Mouse (Mus musculus): Measurements from ENCODE around the gene Sppl2b. TPM values are rescaled to one million over a fixed set of nuclear protein-coding genes. Genes with fewer than 3 reads are reported as not detected.

Gene Sppl2b
- polyA plus RNA-seq, 1 experiment from 2014 or later = 23.7 TPM

GRCm38 (mm10) chr10:80841685-80842084 lies 13.4 kb upstream of the Sppl2b start:
- no peak for ATAC-seq (ENCODE audit: insufficient number of reproducible peaks, insufficient read depth, low FRiP score, low read depth)
- H3K27me3 ChIP-seq (ENCODE audit: control insufficient read depth, insufficient read depth, low read length) = peaks cover 46% of the 10 kb centered on the region
- H3K9me3 ChIP-seq (ENCODE audit: control insufficient read depth, low read length) = no peaks in the 10 kb centered on the region
- no peaks in the 10 kb centered on the region for H3K36me3 ChIP-seq (ENCODE audit: control insufficient read depth, insufficient read depth, low read length)
- H3K4me3 ChIP-seq (ENCODE audit: control insufficient read depth in 1 of 2, insufficient read depth in 1 of 2, low read depth in 1 of 2, low read length in 2 of 2) = no peak overlapping the region
- no peak overlapping the region for H3K9ac ChIP-seq (ENCODE audit: low read length)
- H3K27ac ChIP-seq (replicated peaks in 1 of 2; ENCODE audit: control insufficient read depth in 1 of 2, insufficient read depth in 1 of 2, low read depth in 2 of 2, low read length in 2 of 2) = no peak overlapping the region
- WGBS = 88% methylated on average over 2 of the region's 2 CpGs
- peaks cover 15 to 29% of the 10 kb centered on the region in 2 experiments for H3K4me1 ChIP-seq (ENCODE audit: control insufficient read depth in 2 of 2, insufficient read depth in 2 of 2, low read length in 2 of 2)
- H3K4me2 ChIP-seq (ENCODE audit: low read length) = no peak overlapping the region

DNA sequence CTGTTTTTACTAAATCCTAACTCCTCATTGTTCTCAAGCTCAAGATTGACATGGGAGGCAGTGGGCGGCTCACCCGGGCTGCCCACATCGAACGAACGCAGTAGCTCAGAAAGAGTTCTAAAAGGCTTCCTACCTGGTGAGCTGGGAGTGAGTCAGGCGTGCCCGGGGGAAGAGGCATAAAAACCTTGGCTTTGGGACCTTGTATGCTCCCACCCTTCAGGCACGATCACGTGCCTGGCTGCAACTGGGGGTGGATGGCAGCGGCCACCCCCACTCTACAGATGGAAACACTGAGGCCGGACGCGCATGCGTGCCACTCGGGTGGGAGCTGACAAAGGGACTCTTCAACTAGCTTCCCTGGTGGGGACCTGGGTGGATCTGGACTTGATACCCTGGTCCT lies 12.7 kb upstream of the Sppl2b start:
- H3K27ac ChIP-seq (replicated peaks in 1 of 2; ENCODE audit: control insufficient read depth in 1 of 2, insufficient read depth in 1 of 2, low read depth in 2 of 2, low read length in 2 of 2) = no peak overlapping the region
- H3K4me2 ChIP-seq (ENCODE audit: low read length) = no peak overlapping the region
- 79% methylated on average over 15 of the region's 15 CpGs for WGBS
- H3K9me3 ChIP-seq (ENCODE audit: control insufficient read depth, low read length) = no peaks in the 10 kb centered on the region
- no peaks in the 10 kb centered on the region for H3K36me3 ChIP-seq (ENCODE audit: control insufficient read depth, insufficient read depth, low read length)
- H3K9ac ChIP-seq (ENCODE audit: low read length) = no peak overlapping the region
- peaks cover 42% of the 10 kb centered on the region for H3K27me3 ChIP-seq (ENCODE audit: control insufficient read depth, insufficient read depth, low read length)
- no peak overlapping the region for H3K4me3 ChIP-seq (ENCODE audit: control insufficient read depth in 1 of 2, insufficient read depth in 1 of 2, low read depth in 1 of 2, low read length in 2 of 2)
- H3K4me1 ChIP-seq (ENCODE audit: control insufficient read depth in 2 of 2, insufficient read depth in 2 of 2, low read length in 2 of 2) = peaks cover 9 to 22% of the 10 kb centered on the region in 2 experiments
- no peak for ATAC-seq (ENCODE audit: insufficient number of reproducible peaks, insufficient read depth, low FRiP score, low read depth)

GRCm38 (mm10) chr10:80843087-80843930 lies 11.8 kb upstream of the Sppl2b start:
- 10% methylated on average over 32 of the region's 32 CpGs for WGBS

DNA sequence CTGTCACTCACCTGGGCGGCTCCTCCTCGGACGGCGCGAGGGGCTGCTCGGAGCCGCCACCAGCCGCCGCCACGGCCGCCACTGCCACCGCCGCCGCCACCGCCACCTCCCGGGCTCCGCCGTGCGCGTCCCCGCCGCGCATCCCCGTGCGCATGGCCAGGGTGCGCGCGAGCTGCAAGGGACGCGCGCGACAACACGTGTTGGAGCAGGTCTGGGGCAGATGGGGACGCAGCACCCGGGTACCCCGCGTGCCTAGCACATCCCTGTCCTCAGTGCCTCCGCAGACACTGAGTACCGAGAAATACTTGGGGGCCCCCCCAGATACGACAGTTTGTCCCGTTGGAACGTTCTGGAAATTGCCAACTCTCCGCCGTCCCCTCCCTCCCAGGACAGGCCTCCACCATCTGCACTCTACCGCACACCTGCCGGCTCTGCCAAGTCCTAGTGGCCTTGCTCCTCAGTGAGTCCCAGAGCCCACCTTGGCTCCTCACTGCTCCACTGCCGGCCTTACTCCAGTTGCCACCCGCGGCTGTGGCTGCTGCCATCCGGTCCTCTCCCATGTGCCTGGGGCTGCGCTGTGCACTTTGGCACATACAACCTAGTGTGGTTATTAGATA lies 11.0 kb upstream of the Sppl2b start, which contains the start of gene Lingo3:
TSS of gene Lingo3 (minus strand) at position 109 of the 617 bp plus-strand sequence.
- Histone ChIP-seq H3K4me1 (ENCODE audit: control insufficient read depth in 2 of 2, insufficient read depth in 2 of 2, low read length in 2 of 2) (peaks cover 0 to 9% of the 10 kb centered on the region in 2 experiments; a peak in 2 of 4 replicates), H3K9ac (ENCODE audit: low read length) (peak within 1 kb of the TSS; percentile 74), H3K27ac (replicated peaks in 1 of 2; ENCODE audit: control insufficient read depth in 1 of 2, insufficient read depth in 1 of 2, low read depth in 2 of 2, low read length in 2 of 2) (no peak within 1 kb of the TSS), H3K4me2 (ENCODE audit: low read length) (peak within 1 kb of the TSS; percentile 81), H3K9me3 (ENCODE audit: control insufficient read depth, low read length) (no peaks in the 10 kb centered on the region), H3K4me3 (ENCODE audit: control insufficient read depth in 1 of 2, insufficient read depth in 1 of 2, low read depth in 1 of 2, low read length in 2 of 2) (peak within 1 kb of the TSS; percentile 27 to 47), H3K36me3 (ENCODE audit: control insufficient read depth, insufficient read depth, low read length) (no peaks in the 10 kb centered on the region), H3K27me3 (ENCODE audit: control insufficient read depth, insufficient read depth, low read length) (peaks cover 41% of the 10 kb centered on the region)
- no peak for ATAC-seq (ENCODE audit: insufficient number of reproducible peaks, insufficient read depth, low FRiP score, low read depth)
- 6% methylated on average over 37 of the region's 51 CpGs for WGBS

More at GRCm38 (mm10) chr10:80843087-80843930, 11.8 kb upstream of the Sppl2b start:
- ATAC-seq (ENCODE audit: insufficient number of reproducible peaks, insufficient read depth, low FRiP score, low read depth) = no peak
- Histone ChIP-seq H3K27me3 (ENCODE audit: control insufficient read depth, insufficient read depth, low read length) (peaks cover 41% of the 10 kb centered on the region), H3K27ac (replicated peaks in 1 of 2; ENCODE audit: control insufficient read depth in 1 of 2, insufficient read depth in 1 of 2, low read depth in 2 of 2, low read length in 2 of 2) (no peak overlapping the region), H3K36me3 (ENCODE audit: control insufficient read depth, insufficient read depth, low read length) (no peaks in the 10 kb centered on the region), H3K4me1 (ENCODE audit: control insufficient read depth in 2 of 2, insufficient read depth in 2 of 2, low read length in 2 of 2) (peaks cover 2 to 13% of the 10 kb centered on the region in 2 experiments; a peak in 2 of 4 replicates), H3K9ac (ENCODE audit: low read length) (peak overlapping the region; percentile 74), H3K4me2 (ENCODE audit: low read length) (peak overlapping the region; percentile 81), H3K4me3 (ENCODE audit: control insufficient read depth in 1 of 2, insufficient read depth in 1 of 2, low read depth in 1 of 2, low read length in 2 of 2) (peak overlapping the region; percentile 27 to 47), H3K9me3 (ENCODE audit: control insufficient read depth, low read length) (no peaks in the 10 kb centered on the region)

DNA sequence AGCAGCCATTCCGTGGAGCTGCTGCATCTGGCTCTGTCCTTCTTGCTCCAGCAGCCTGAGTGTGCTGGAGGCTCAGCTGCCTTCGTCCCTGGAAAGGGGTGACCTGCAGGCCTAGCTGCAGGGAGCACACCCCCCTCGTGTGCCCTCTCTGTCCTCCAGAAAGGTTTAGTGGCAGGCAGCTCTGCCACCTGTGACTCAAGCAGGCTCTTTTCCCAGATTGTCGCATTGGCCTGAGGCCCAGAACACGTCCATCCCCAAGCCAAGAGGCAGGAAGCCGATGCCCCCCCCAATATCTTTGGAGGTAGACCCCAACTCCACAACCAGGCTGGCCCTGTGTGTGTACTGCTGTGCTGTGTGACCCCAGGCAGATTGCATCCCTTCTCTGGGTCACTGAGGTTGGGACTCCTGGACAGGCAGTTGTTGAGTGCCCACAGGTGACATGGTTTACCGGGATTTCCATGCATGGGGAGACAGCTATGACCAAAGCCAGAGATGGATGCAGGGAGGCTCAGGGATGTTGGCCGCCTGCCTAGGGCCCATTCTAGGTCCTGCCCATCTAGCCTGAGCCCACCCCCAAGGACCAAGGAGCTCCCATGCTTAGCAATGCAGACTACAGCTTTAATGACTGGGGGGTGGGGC lies 9.9 kb upstream of the Sppl2b start:
- 0 out of 2 replicates have a peak overlapping the region, but pooled peaks have one; percentile 8 for H3K9ac ChIP-seq (ENCODE audit: low read length)
- H3K4me2 ChIP-seq (ENCODE audit: low read length) = no peak overlapping the region
- no peaks in the 10 kb centered on the region for H3K9me3 ChIP-seq (ENCODE audit: control insufficient read depth, low read length)
- WGBS = 41% methylated on average over 8 of the region's 8 CpGs
- H3K36me3 ChIP-seq (ENCODE audit: control insufficient read depth, insufficient read depth, low read length) = no peaks in the 10 kb centered on the region
- H3K4me1 ChIP-seq (ENCODE audit: control insufficient read depth in 2 of 2, insufficient read depth in 2 of 2, low read length in 2 of 2) = peaks cover 0 to 9% of the 10 kb centered on the region in 2 experiments; a peak in 2 of 4 replicates
- H3K4me3 ChIP-seq (ENCODE audit: control insufficient read depth in 1 of 2, insufficient read depth in 1 of 2, low read depth in 1 of 2, low read length in 2 of 2) = no peak overlapping the region
- ATAC-seq (ENCODE audit: insufficient number of reproducible peaks, insufficient read depth, low FRiP score, low read depth) = no peak
- peaks cover 41% of the 10 kb centered on the region for H3K27me3 ChIP-seq (ENCODE audit: control insufficient read depth, insufficient read depth, low read length)
- no peak overlapping the region for H3K27ac ChIP-seq (replicated peaks in 1 of 2; ENCODE audit: control insufficient read depth in 1 of 2, insufficient read depth in 1 of 2, low read depth in 2 of 2, low read length in 2 of 2)

DNA sequence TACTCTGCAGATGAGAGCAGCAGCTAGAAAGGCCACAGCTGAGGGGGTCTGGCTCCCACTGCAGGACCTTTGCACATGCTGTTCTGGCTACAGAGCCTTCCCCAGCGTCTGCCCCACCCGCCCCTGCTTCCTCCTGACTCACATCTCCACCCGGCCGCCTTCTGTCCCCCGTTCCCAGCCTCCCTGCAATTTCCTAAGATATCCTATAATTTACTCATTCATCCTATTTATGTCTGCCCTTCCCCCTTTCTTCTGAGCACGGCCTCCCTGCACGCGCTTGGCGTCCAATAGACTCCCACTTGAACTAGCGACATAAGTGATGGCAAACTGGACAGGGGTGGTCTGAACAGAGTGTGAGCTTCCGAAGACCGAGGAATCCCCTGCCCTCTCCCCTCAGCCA lies 9.3 kb upstream of the Sppl2b start:
- Histone ChIP-seq H3K4me3 (ENCODE audit: control insufficient read depth in 1 of 2, insufficient read depth in 1 of 2, low read depth in 1 of 2, low read length in 2 of 2) (no peak overlapping the region), H3K9me3 (ENCODE audit: control insufficient read depth, low read length) (no peaks in the 10 kb centered on the region), H3K36me3 (ENCODE audit: control insufficient read depth, insufficient read depth, low read length) (no peaks in the 10 kb centered on the region), H3K27me3 (ENCODE audit: control insufficient read depth, insufficient read depth, low read length) (peaks cover 41% of the 10 kb centered on the region), H3K27ac (replicated peaks in 1 of 2; ENCODE audit: control insufficient read depth in 1 of 2, insufficient read depth in 1 of 2, low read depth in 2 of 2, low read length in 2 of 2) (no peak overlapping the region), H3K4me1 (ENCODE audit: control insufficient read depth in 2 of 2, insufficient read depth in 2 of 2, low read length in 2 of 2) (peaks cover 0 to 9% of the 10 kb centered on the region in 2 experiments; a peak in 2 of 4 replicates), H3K9ac (ENCODE audit: low read length) (no peak overlapping the region), H3K4me2 (ENCODE audit: low read length) (no peak overlapping the region)
- 70% methylated on average over 12 of the region's 12 CpGs for WGBS
- ATAC-seq (ENCODE audit: insufficient number of reproducible peaks, insufficient read depth, low FRiP score, low read depth) = no peak

DNA sequence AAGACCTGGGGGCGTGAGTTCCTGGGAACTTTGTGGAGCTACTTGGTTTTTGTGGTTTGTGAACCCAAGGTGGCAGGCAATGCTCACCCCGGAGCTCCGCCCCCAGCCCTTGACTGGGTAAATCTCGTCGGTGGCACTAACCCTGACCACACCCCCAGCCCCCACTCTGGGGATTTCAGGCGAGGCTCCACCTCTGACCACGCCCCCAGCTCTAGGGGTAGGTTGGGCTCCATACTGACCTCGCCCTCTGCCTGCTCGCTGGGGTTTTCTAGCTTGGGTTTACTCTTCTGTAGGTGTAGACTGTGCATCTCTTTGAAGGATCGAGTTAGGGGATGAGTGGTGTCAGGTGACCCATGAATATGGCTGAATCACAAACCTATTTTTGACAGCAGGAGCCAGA lies 6.5 kb upstream of the Sppl2b start:
- no peaks in the 10 kb centered on the region for H3K9me3 ChIP-seq (ENCODE audit: control insufficient read depth, low read length)
- ATAC-seq (ENCODE audit: insufficient number of reproducible peaks, insufficient read depth, low FRiP score, low read depth) = no peak
- H3K4me2 ChIP-seq (ENCODE audit: low read length) = no peak overlapping the region
- peaks cover 27% of the 10 kb centered on the region for H3K36me3 ChIP-seq (ENCODE audit: control insufficient read depth, insufficient read depth, low read length)
- WGBS = 8% methylated on average over 10 of the region's 10 CpGs
- peaks cover 0 to 7% of the 10 kb centered on the region in 2 experiments; a peak in 2 of 4 replicates for H3K4me1 ChIP-seq (ENCODE audit: control insufficient read depth in 2 of 2, insufficient read depth in 2 of 2, low read length in 2 of 2)
- no peak overlapping the region for H3K27ac ChIP-seq (replicated peaks in 1 of 2; ENCODE audit: control insufficient read depth in 1 of 2, insufficient read depth in 1 of 2, low read depth in 2 of 2, low read length in 2 of 2)
- no peak overlapping the region for H3K9ac ChIP-seq (ENCODE audit: low read length)
- H3K27me3 ChIP-seq (ENCODE audit: control insufficient read depth, insufficient read depth, low read length) = peaks cover 19% of the 10 kb centered on the region
- H3K4me3 ChIP-seq (ENCODE audit: control insufficient read depth in 1 of 2, insufficient read depth in 1 of 2, low read depth in 1 of 2, low read length in 2 of 2) = no peak overlapping the region
